Mouse (Mus musculus) T-cell, adult 2 months (primary cell): ENCODE measurements around the gene Amer2.
A peak's percentile ranks its signal among the peaks of the same experiment; 100 is the strongest.

Source experiments
- DNase-seq: peaks from one replicate; pipeline ENCODE4 v3.0.0; 2022; ENCODE audit warnings: low spot score

Gene Amer2

GRCm38 (mm10) chr14:60386591-60387501 lies 13.8 kb downstream of the Amer2 start:
- DNase-seq = no peak

- DNase-seq = no peak
These were observed 15.3 kb downstream of the Amer2 start for GRCm38 (mm10) chr14:60388332-60388731.

GRCm38 (mm10) chr14:60392202-60392601 lies 19.1 kb downstream of the Amer2 start:
- DNase-seq = no peak

DNA sequence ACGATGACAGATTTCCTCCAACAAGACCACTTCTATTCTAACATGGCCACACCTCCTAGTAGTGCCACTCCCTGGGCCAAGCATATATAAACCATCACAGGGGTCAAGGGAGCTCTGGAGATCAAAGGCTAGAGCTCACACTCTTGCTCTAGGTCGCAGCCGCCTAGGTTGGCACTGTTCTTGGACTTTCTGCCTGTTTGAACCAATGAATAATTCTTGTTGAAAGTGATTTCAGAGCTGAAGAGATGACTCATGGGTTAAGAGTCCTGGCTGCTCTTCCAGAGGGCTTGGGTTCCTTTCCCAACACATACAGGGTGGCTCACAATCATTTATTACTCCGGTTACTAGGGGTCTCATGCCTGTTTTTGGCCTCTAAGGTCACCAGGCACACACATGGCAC lies 24.3 kb downstream of the Amer2 start:
- no peak for DNase-seq

DNA sequence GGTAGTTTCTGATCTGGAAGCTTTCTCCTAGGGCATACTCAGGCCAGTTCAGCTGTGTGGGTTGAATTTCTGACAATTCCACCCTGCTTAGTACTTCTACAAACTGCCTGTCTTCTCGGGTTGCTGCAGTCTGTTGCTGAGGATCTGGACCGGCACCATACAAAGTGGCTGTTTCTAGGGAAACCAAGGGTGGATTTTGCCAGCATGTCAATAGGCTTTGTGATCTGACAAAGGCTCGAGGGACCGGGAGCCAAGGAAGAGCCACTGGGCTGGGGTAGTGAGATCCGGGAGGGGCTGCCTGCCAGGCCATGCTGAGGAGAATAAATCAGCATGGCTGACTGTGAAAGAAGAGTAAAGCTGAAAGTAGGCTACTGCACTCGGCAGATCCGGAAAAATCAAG lies 25.8 kb downstream of the Amer2 start:
- no peak for DNase-seq

GRCm38 (mm10) chr14:60403228-60403627 lies 30.2 kb downstream of the Amer2 start:
- no peak for DNase-seq

DNA sequence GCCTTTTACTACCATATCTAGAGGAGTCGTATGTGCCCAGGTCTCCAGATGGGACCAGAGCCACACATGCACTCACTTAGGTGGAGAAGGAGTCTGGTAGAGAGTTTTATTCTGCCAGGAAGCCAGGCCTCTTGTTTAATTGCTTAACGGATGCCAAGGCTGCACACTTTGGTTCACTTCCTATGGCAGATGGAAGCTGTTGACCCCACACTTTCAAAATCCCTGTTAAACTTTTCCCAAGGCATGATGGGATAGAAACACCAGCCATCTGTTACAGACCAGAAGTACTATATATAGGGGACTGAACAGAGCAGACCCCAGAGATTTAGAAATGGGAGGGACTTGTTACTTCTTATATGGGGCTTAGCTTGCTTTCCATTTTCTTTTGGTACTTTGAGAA lies 32.8 kb downstream of the Amer2 start:
- no peak for DNase-seq

DNA sequence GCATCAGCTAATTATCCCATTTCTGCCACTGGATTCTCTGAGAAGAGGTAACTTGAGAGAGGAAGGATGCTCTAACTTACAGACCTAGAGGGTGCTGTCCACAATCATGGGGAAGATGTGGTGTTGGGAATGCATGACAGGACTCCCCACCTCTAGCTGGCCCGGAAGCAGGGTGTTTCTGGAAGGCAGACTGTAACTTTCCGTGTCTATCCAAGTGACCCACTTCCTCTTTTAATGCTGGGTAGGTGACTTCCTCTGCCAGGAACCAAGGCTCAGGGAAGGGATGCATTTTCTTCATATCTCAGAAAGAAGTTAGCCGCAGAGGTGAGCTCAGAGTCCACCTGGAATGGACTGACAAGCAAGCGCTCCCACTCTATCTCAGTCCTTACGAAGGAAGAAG lies 33.5 kb downstream of the Amer2 start:
- DNase-seq = no peak

GRCm38 (mm10) chr14:60407319-60407718 lies 34.3 kb downstream of the Amer2 start:
- no peak for DNase-seq

GRCm38 (mm10) chr14:60409702-60410491 lies 36.8 kb downstream of the Amer2 start:
- DNase-seq = no peak

- DNase-seq = no peak
These were observed 38.2 kb downstream of the Amer2 start for GRCm38 (mm10) chr14:60411229-60411628.

GRCm38 (mm10) chr14:60414691-60415090 lies 41.6 kb downstream of the Amer2 start:
- no peak for DNase-seq

DNA sequence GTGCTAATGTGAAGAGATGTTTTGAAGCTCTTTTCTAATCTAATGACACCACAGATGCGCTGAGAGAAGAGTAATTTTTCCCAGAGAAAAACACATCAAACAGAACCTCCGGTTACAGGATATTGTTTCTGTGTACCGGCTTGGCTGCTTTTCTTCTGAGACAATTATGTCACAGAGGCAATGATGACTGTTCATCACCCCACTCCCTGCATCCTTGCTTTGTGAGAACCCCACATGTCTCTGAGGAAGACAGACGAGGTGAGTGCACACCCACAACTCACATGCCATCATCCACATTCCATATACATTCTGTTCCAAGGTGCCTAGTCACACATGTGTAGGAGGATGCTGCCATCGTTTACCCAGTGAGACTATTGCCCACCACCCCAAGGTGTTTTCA lies 44.9 kb downstream of the Amer2 start:
- no peak for DNase-seq

GRCm38 (mm10) chr14:60422920-60423319 lies 49.9 kb downstream of the Amer2 start:
- no peak for DNase-seq

- DNase-seq = no peak
These were observed 51.1 kb downstream of the Amer2 start for GRCm38 (mm10) chr14:60424174-60424573.

DNA sequence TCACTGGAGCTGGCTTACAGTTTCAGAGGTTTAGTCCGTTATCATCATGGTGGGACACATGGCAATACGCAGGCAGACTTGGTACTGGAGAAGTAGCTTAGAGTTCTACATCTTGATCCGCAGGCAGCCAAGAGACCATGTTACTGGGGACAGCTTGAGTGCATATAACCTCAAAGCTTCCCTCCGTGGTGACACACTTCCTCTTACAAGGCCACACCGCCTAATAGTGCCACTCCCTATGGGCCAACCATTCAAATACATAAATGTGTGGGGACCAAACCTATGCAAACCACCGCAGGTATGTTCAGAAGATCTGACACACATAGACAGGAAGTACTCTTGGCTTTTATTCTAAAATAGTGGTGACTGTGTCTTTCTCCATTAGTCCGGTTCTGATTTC lies 52.5 kb downstream of the Amer2 start:
- peak; percentile 0 for DNase-seq

DNA sequence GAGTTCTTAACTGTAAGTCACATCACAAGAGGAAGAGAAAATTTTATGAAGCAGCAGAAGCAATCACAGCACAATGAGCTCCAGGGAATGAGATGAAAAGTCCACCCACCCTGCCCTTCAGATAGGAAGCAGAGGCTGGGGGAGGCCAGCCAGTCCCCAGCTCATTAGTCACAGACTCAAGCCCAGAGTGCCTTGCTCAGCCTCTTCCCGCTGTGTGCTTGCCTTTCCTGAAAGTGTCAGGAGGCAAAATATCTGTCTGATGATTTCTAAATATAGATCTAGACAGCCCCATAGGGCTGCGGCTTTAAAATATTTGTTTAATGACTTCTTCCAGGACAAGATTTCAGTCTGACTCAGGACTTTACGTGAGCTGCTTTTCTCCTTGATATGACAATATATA lies 54.8 kb downstream of the Amer2 start:
- no peak for DNase-seq

GRCm38 (mm10) chr14:60429513-60429912 lies 56.5 kb downstream of the Amer2 start:
- no peak for DNase-seq

- no peak for DNase-seq
These were observed 58.5 kb downstream of the Amer2 start for GRCm38 (mm10) chr14:60431515-60431914.

DNA sequence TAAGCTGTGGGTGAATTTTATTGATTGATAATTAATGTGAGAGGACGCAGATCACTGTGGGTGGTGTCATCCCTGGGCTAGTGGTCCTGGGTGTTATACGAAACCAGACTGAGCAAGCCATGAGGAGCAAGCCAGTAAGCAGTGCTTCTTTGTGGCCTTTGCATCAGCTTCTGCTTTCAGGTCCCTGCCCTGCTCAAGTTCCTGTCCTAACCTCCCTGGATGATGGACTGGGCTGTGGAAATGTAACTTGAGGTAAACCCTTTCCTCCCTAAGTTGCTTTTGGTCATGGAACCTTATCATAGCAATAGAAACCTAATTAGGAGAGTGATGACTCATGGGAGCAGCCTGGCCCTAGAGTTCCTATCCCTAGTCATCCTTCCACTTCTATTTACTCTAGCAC lies 59.1 kb downstream of the Amer2 start:
- no peak for DNase-seq

DNA sequence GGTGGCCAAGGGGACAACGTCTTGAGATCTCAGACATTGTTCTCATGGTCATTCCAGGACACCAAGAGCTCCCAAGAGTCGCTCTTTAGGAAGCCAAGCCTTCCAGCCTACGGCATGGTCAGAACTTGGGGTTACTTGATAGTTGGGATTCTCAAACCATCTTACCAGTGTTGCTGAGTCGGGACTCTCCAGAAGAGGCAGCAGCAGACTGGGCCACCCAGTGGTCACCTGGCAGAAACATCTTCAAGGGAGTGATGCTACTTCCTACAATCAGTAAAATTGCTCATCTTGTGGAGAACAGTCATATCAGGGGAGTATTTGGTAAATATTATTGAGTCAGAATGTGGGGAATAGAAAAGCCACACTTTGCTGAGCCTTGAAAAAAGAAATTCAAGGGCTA lies 62.5 kb downstream of the Amer2 start:
- no peak for DNase-seq

DNA sequence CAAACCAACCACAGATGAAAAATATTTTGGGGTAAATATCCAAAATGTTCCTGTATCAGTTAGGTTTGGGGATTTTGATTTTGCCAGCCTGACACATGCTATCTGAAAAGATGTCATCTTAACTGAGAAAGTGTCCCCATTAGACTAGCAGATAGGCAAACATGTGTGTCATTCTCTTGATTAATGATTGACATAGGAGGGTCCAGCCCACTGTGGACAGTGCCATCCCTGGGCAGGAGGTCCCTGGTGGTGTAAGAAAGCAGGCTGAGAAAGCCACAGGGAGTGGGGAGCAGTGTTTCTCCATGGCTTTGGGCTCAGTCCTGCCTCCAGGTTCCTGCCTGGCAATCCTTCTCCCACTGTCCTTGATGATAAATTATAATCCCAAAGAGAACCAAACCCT lies 63.3 kb downstream of the Amer2 start:
- no peak for DNase-seq
